Mouse (Mus musculus): Measurements from ENCODE around the gene 1700016C15Rik. TPM values are rescaled to one million over a fixed set of nuclear protein-coding genes. Genes with fewer than 3 reads are reported as not detected.

The 1700016C15Rik gene
- 0.51 TPM for polyA plus RNA-seq (2017; shearing (Covaris generic))

GRCm38 (mm10) chr1:177729043-177730024 lies at the start of gene 1700016C15Rik:
TSS of gene 1700016C15Rik (plus strand) at chr1:177729814.

GRCm38 (mm10) chr1:177796193-177796939 lies 66.8 kb downstream of the 1700016C15Rik start, which contains the start of gene Adss:
TSS of gene Adss (minus strand) at chr1:177796511.

Other genes starting within 250 kb of the 1700016C15Rik start
- gene Adss, start 66.7 kb downstream of the 1700016C15Rik start, polyA plus RNA-seq (2017; shearing (Covaris generic)) = 66.0 TPM

Measured in effector memory CD4-positive, alpha-beta T cell, adult 7 months (primary cell).